Mouse (Mus musculus) limb, embryonic 13.5 days (tissue): Measurements from ENCODE around the gene 1110032A03Rik. TPM values are rescaled to one million over a fixed set of nuclear protein-coding genes. Genes with fewer than 3 reads are reported as not detected.

Experiments used
- ATAC-seq: fragments of 200-750 bp; cut with Nextera tagmentation; 2 replicates; pipeline ENCODE4 v1.8.0; 2017; ENCODE audit warnings: low read depth, moderate number of reproducible peaks, moderate TSS enrichment; ENCODE audit not compliant: low FRiP score
- H3K27ac ChIP-seq: fragments of 300-500 bp; sonication (generic); 2 replicates; pipeline ENCODE4 v1.5.1; 2015; ENCODE audit warnings: inconsistent platforms, mild to moderate bottlenecking, moderate library complexity
- H3K27me3 ChIP-seq: fragments of 300-500 bp; sonication (generic); 2 replicates; pipeline ENCODE4 v1.6.1; 2015; ENCODE audit warnings: mild to moderate bottlenecking, inconsistent platforms
- H3K36me3 ChIP-seq: fragments of 300-500 bp; sonication (generic); 2 replicates; pipeline ENCODE4 v1.6.1; 2015; ENCODE audit warnings: inconsistent platforms, mild to moderate bottlenecking, moderate library complexity
- H3K4me1 ChIP-seq: fragments of 300-500 bp; sonication (generic); 2 replicates; pipeline ENCODE4 v1.6.1; 2015; ENCODE audit warnings: inconsistent platforms
- H3K4me2 ChIP-seq: fragments of 300-500 bp; sonication (generic); replicated peaks from 2 replicates; pipeline ENCODE4 v1.6.1; 2015; ENCODE audit warnings: inconsistent platforms, mild to moderate bottlenecking, moderate library complexity
- H3K4me3 ChIP-seq: fragments of 300-500 bp; sonication (generic); 2 replicates; pipeline ENCODE4 v1.5.1; 2015; ENCODE audit warnings: moderate library complexity, mild to moderate bottlenecking, inconsistent platforms
- H3K9ac ChIP-seq: fragments of 300-500 bp; sonication (generic); 2 replicates; pipeline ENCODE4 v1.6.1; 2015; ENCODE audit warnings: mild to moderate bottlenecking, inconsistent platforms
- H3K9me3 ChIP-seq: fragments of 300-500 bp; sonication (generic); 2 replicates; pipeline ENCODE4 v1.6.1; 2016; ENCODE audit warnings: inconsistent platforms
- WGBS: fragments of 180-500 bp; shearing (Covaris S2); methylation state at CpG from one replicate; pipeline ENCODE4 v1.1.7; 2015; 5-methylcytosine and 5-hydroxymethylcytosine counted together
- polyA plus RNA-seq: library from polyadenylated mRNA; unstranded; fragments of >200 nt; fragmentation: Nextera tagmentation; extraction: Ambion mirVana; gene quantifications from 2 replicates; pipeline ENCODE4 v1.2.1, GENCODE M21; 2015

Gene 1110032A03Rik
- polyA plus RNA-seq, 1 experiment from 2014 or later, result 31.3 TPM

GRCm38 (mm10) chr9:50724661-50725330, 50.5 kb downstream of the 1110032A03Rik start:
- 22% methylated on average over 3 of the region's 3 CpGs for WGBS
- H3K9me3 ChIP-seq, result no peaks in the 10 kb centered on the region
- H3K36me3 ChIP-seq, result no peaks in the 10 kb centered on the region
- peak overlapping the region; percentile 14 for H3K4me2 ChIP-seq
- H3K27ac ChIP-seq, result no peak overlapping the region
- no peak overlapping the region for H3K4me3 ChIP-seq
- no peaks in the 10 kb centered on the region for H3K27me3 ChIP-seq
- H3K4me1 ChIP-seq, result peaks cover 68% of the 10 kb centered on the region
- ATAC-seq, result no peak
- H3K9ac ChIP-seq, result no peak overlapping the region; the same call in 1 of the 2 replicates

- Histone ChIP-seq H3K9me3 (no peaks in the 10 kb centered on the region), H3K4me2 (peak overlapping the region; percentile 14), H3K27me3 (no peaks in the 10 kb centered on the region), H3K4me1 (peaks cover 68% of the 10 kb centered on the region), H3K9ac (no peak overlapping the region; the same call in 1 of the 2 replicates), H3K4me3 (no peak overlapping the region), H3K27ac (peak overlapping the region; percentile 6), H3K36me3 (peaks cover 6% of the 10 kb centered on the region)
- 67% methylated on average over 2 of the region's 2 CpGs for WGBS
- ATAC-seq, result no peak
Measured at GRCm38 (mm10) chr9:50724147-50724546, 51.2 kb downstream of the 1110032A03Rik start.

GRCm38 (mm10) chr9:50723406-50723805, 51.9 kb downstream of the 1110032A03Rik start:
- Histone ChIP-seq H3K36me3 (peaks cover 7% of the 10 kb centered on the region), H3K9ac (peak overlapping the region; percentile 31; the same call in 1 of the 2 replicates), H3K4me2 (peak overlapping the region; percentile 32; the same call in 1 of the 2 replicates), H3K4me1 (peaks cover 63% of the 10 kb centered on the region), H3K4me3 (no peak overlapping the region), H3K27me3 (no peaks in the 10 kb centered on the region), H3K27ac (peak overlapping the region; percentile 44; the same call in 1 of the 2 replicates), H3K9me3 (no peaks in the 10 kb centered on the region)
- WGBS, result 40% methylated on average over 7 of the region's 7 CpGs
- ATAC-seq, result no peak

GRCm38 (mm10) chr9:50722451-50722911, 52.8 kb downstream of the 1110032A03Rik start:
- no peak overlapping the region for H3K27ac ChIP-seq
- no peak for ATAC-seq

GRCm38 (mm10) chr9:50721061-50721460, 54.3 kb downstream of the 1110032A03Rik start:
- no peak for ATAC-seq
- H3K4me2 ChIP-seq, result no peak overlapping the region
- peaks cover 48% of the 10 kb centered on the region for H3K4me1 ChIP-seq
- H3K27ac ChIP-seq, result no peak overlapping the region
- H3K27me3 ChIP-seq, result no peaks in the 10 kb centered on the region
- no peak overlapping the region for H3K9ac ChIP-seq
- 15% methylated on average over 12 of the region's 12 CpGs for WGBS
- H3K9me3 ChIP-seq, result no peaks in the 10 kb centered on the region
- H3K4me3 ChIP-seq, result no peak overlapping the region
- H3K36me3 ChIP-seq, result peaks cover 19% of the 10 kb centered on the region

More at GRCm38 (mm10) chr9:50722451-50722911, 52.8 kb downstream of the 1110032A03Rik start:
- Histone ChIP-seq H3K9me3 (no peaks in the 10 kb centered on the region), H3K4me1 (peaks cover 61% of the 10 kb centered on the region), H3K27me3 (no peaks in the 10 kb centered on the region), H3K4me2 (0 out of 2 replicates have a peak overlapping the region, but pooled peaks have one; percentile 7), H3K4me3 (no peak overlapping the region), H3K9ac (no peak overlapping the region), H3K36me3 (peaks cover 15% of the 10 kb centered on the region)
- WGBS, result 38% methylated on average over 8 of the region's 8 CpGs

- no peaks in the 10 kb centered on the region for H3K27me3 ChIP-seq
- no peak overlapping the region for H3K4me3 ChIP-seq
- no peaks in the 10 kb centered on the region for H3K9me3 ChIP-seq
- H3K4me2 ChIP-seq, result no peak overlapping the region
- H3K9ac ChIP-seq, result no peak overlapping the region
- H3K27ac ChIP-seq, result no peak overlapping the region
- peaks cover 20% of the 10 kb centered on the region for H3K36me3 ChIP-seq
- no peak for ATAC-seq
- H3K4me1 ChIP-seq, result peaks cover 40% of the 10 kb centered on the region
- WGBS, result 70% methylated on average over 4 of the region's 4 CpGs
Measured at GRCm38 (mm10) chr9:50718878-50719277, 56.4 kb downstream of the 1110032A03Rik start.

GRCm38 (mm10) chr9:50714188-50714587, 61.1 kb downstream of the 1110032A03Rik start:
- no peak overlapping the region for H3K4me3 ChIP-seq
- 21% methylated on average over 4 of the region's 4 CpGs for WGBS

More at GRCm38 (mm10) chr9:50714188-50714587, 61.1 kb downstream of the 1110032A03Rik start:
- peaks cover 31% of the 10 kb centered on the region for H3K36me3 ChIP-seq
- H3K9ac ChIP-seq, result no peak overlapping the region
- no peak for ATAC-seq
- H3K27me3 ChIP-seq, result no peaks in the 10 kb centered on the region
- H3K9me3 ChIP-seq, result no peaks in the 10 kb centered on the region
- no peak overlapping the region for H3K27ac ChIP-seq
- H3K4me1 ChIP-seq, result peaks cover 17% of the 10 kb centered on the region
- H3K4me2 ChIP-seq, result no peak overlapping the region

Other genes with a start within 250 kb of the 1110032A03Rik start
- gene Pts, start 246.8 kb downstream of the 1110032A03Rik start, polyA plus RNA-seq, result 71.2 and 84.3 TPM in 2 replicates
- gene Il18, start 220.7 kb downstream of the 1110032A03Rik start, polyA plus RNA-seq, result 2.6 and 2.7 TPM in 2 replicates
- gene Bco2, start 220.3 kb downstream of the 1110032A03Rik start, polyA plus RNA-seq, result 0.15 and 0.23 TPM in 2 replicates
- gene Tex12, start 214.2 kb downstream of the 1110032A03Rik start, polyA plus RNA-seq, result not detected in 2 replicates
- gene Sdhd, start 171.7 kb downstream of the 1110032A03Rik start, polyA plus RNA-seq, result 257 and 259 TPM in 2 replicates
- 242 and 267 TPM in 2 replicates for gene Timm8b, start 171.6 kb downstream of the 1110032A03Rik start, polyA plus RNA-seq
- gene Pih1d2, start 158.2 kb downstream of the 1110032A03Rik start, polyA plus RNA-seq, result 3.7 and 3.8 TPM in 2 replicates
- 24.5 and 26.9 TPM in 2 replicates for gene Nkapd1, start 158.1 kb downstream of the 1110032A03Rik start, polyA plus RNA-seq
- 41.4 and 45.4 TPM in 2 replicates for gene Dlat, start 115.7 kb downstream of the 1110032A03Rik start, polyA plus RNA-seq
- gene Dixdc1, start 36.0 kb downstream of the 1110032A03Rik start, polyA plus RNA-seq, result 18.6 and 23.6 TPM in 2 replicates
- gene 2310030G06Rik, start 29.0 kb downstream of the 1110032A03Rik start, polyA plus RNA-seq, result 3.8 and 4.7 TPM in 2 replicates
- 71.2 and 74.0 TPM in 2 replicates for gene Cryab, start 24.2 kb downstream of the 1110032A03Rik start, polyA plus RNA-seq
- 37.8 and 39.3 TPM in 2 replicates for gene Hspb2, start 23.2 kb downstream of the 1110032A03Rik start, polyA plus RNA-seq
- 11.0 and 11.3 TPM in 2 replicates for gene Fdxacb1, start 7.3 kb downstream of the 1110032A03Rik start, polyA plus RNA-seq
- gene Alg9, start 501 bp downstream of the 1110032A03Rik start, polyA plus RNA-seq, result 34.1 and 37.3 TPM in 2 replicates
- gene Ppp2r1b, start 69.8 kb upstream of the 1110032A03Rik start, polyA plus RNA-seq, result 74.3 and 77.3 TPM in 2 replicates
- 15.1 and 17.9 TPM in 2 replicates for gene Sik2, start 233.6 kb upstream of the 1110032A03Rik start, polyA plus RNA-seq